Mouse (Mus musculus): ENCODE data around the gene Urm1. TPM values are rescaled to one million over a fixed set of nuclear protein-coding genes. Genes with fewer than 3 reads are reported as not detected.
"Not testable (repeated sequence)": the region's sequence is repeated elsewhere in the genome, so short reads cannot be mapped to it uniquely, and the experiment has no call there.

Urm1 gene
- total RNA-seq (2021) = 10 to 100 TPM; 30.3 to 39.9 TPM
- long read RNA-seq, experiment 1, transcript Urm1-201 (5 exons, 2,196 nt) = major isoform, 9 of 15 reads
- long read RNA-seq, experiment 1, partial matches to known transcripts = 4 of 15 reads
- long read RNA-seq, experiment 1, other reads (novel, unspliced or antisense) = 2 of 15 reads
- long read RNA-seq, experiment 2, transcript Urm1-201 (5 exons, 2,196 nt) = major isoform, 5 of 9 reads
- long read RNA-seq, experiment 2, partial matches to known transcripts = 3 of 9 reads
- long read RNA-seq, experiment 2, other reads (novel, unspliced or antisense) = 1 of 9 reads

DNA sequence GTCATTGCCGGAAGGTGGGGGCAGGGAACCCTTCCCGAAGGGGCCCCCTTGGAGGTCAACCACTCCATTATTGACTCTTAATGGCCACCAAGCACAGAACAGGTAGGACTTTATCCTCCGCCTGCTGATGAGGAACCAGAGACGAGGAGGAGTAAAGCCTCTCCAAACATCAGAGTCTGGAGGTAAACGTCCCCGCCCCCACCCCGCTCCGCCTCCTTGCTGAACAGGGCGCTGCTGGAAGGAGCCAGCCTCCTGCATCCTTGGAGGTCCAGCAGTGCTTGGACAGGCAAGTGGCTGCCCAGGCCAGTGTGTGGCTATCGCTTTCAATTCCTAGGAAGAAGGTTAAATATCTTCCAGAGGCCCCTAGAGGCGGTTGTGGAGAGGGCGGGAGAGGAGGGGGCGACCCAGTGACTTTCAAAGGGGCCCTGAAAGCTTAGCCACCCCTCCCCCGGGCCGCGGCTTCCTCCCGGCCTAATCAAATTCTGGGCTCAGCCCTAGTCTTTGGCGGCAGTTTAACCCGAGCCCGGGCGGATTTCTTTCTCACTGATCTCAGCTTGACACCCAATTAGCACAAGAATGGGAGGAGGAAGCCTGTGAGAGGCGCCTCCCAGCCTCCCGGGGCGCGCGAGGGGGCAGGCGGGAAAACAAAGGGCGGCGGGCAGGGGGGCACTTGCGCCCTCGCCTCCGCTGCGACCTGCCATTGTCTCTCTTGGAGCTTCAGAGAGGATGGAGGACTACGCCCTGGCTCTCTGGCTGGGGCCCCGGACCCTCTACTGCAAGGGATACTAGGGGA is at the start of gene Urm1:
TSS of gene Urm1 (plus strand) at position 51 of the 793 bp plus-strand sequence.
- peak; percentile 68 to 70 for DNase-seq

- no peak for DNase-seq
These were observed 49.7 kb upstream of the Urm1 start for GRCm38 (mm10) chr2:29770162-29770561.

- DNase-seq = no peak
These were observed 48.0 kb upstream of the Urm1 start for GRCm38 (mm10) chr2:29771611-29772461.

DNA sequence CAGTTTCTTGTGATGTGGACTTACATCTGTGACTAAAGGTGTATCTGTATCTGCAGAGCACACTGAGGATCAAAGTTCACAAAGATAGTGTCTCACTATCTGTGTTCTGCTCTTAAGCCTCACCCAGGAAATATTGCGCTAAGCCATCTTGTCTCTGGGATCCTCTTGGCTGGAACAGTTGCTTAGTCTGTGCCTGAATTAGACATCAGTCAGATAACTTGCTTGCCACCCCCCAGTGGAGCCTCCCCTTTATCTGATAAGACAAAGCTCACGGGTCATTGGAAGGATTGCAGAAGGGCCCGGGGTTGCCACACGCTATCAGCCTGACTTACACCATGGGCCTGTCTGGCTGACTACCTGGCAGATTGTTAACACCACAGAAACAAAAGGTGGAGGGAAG is 46.6 kb upstream of the Urm1 start:
- DNase-seq = no peak

DNA sequence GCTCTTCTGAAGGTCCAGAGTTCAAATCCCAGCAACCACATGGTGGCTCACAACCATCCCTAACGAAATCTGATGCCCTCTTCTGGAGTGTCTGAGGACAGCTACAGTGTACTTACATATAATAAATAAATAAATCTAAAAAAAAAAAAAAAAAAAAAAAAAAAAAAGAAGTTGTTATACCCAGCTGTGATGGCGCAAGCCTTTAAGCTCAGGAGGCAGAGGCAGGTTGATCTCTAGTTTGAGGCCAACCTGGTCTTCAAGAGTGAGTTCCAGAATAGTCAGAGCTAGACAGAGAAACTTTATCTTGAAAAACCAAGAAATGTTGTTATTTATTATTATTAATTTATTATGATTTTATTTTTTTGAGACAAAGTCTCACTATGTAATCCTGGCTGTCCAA is 38.6 kb upstream of the Urm1 start:
- not testable (repeated sequence) for DNase-seq

GRCm38 (mm10) chr2:29784290-29784689 is 35.6 kb upstream of the Urm1 start:
- no peak for DNase-seq

DNA sequence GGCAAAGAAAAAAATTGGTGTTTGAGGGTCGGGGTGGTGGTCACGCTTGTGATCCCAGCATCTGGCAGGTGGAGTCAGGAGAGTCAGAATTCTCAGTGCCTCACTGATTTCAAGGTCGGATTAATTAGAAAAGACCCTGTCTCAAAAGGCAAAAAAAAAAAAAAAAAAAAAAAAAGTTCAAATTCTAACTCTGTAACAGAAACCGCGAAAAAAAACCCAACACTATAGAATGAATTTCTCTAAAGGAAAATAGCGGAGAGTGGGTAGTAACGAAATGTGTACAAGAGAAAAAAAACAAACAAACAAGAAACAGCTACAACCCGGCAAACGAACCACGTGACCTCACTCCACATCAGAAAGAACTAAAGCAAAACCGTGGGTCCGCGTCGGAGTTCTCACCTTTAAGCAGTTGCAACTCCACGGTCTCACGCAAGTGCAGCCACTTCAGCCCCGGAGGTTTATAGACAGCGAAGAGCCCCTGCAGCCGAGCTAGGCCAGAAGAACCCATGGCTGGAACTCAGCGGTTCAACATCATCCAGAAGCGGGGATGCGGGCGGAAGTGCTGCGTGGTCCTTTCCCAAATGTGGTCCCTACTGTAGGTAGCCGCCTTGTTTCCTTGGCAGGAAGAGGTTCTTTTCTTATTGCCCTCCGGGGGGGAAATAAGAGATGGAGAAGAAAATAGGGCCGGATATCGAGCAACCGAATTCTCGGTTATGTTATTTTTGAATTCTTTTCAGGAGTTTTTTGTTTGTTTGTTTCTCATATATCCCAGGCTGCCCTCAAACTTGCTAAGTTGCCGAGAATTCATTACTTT is 32.6 kb upstream of the Urm1 start, which contains the start of gene Coq4:
TSS of gene Coq4 (plus strand) at position 390 of the 814 bp plus-strand sequence.
- DNase-seq = peak; percentile 94

DNA sequence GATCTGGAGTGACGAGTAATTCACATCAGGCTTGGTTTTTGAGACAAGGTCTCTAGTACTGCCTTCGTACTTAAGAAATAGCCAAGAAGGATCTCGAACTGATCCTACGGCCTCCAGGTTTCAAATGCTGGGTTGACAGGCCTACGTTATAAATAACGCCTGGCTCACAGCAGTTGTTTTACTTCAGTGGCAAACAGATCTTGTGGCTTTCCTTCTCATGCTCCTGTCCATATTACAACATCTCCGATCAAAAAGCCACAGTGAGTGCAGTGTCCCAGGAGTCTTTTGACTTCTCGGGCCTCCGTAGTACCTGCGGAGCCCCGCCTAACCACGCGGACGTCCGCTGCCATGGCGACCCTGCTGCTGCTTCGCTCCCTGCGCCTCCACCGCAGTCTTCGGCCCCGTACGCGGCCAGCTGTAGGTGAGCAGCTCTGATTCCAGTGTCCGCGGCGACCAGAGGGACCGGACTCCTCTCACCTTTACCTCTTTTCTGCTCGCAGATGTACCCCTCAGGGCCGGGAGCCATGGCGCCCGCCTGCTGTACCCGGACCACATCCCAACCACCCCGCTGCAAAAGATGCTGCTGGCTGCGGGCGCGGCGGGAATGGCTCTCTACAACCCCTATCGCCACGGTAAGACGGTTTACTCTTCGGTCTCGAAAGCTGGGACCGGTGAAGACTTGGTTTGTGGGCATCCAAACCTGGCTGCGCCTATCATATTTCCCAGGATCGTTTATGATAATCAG is 31.8 kb upstream of the Urm1 start, which contains the start of gene Trub2:
TSS of gene Trub2 (minus strand) at position 566 of the 745 bp plus-strand sequence.
- DNase-seq = peak; percentile 89 to 90

DNA sequence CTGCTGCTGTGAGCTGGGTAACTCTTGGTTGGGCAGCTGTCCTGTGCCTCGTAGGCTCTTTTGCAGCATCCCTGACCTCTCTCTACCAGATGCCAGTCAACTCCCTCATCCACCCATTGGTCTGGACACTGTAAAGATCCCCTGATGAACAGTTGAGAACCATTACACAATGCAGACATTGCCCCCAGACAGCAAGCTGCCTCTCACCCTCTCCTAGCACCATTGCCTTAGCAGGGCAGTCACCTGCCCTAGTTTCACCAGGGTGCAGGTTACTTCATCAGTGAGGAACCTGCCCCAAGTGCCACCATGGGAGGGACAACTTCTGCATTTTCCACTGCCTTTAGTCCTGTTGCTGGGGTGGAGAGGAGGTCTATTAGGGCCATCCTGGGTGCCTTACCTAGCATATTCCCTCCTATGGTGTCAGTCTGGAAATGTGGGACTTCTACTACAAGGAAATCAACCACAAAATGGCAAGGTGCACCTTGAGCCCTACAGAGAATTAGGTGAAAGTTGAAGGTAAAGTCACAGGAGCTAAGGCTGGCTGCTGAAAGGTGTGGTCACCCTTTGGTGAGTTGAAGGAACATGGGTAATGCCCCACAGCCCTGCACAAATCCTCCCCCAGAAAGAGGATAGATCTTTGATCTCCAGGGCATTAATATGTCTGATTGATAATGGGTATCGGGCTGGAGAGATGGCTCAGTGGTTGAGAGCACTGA is 26.9 kb upstream of the Urm1 start:
- DNase-seq = no peak

DNA sequence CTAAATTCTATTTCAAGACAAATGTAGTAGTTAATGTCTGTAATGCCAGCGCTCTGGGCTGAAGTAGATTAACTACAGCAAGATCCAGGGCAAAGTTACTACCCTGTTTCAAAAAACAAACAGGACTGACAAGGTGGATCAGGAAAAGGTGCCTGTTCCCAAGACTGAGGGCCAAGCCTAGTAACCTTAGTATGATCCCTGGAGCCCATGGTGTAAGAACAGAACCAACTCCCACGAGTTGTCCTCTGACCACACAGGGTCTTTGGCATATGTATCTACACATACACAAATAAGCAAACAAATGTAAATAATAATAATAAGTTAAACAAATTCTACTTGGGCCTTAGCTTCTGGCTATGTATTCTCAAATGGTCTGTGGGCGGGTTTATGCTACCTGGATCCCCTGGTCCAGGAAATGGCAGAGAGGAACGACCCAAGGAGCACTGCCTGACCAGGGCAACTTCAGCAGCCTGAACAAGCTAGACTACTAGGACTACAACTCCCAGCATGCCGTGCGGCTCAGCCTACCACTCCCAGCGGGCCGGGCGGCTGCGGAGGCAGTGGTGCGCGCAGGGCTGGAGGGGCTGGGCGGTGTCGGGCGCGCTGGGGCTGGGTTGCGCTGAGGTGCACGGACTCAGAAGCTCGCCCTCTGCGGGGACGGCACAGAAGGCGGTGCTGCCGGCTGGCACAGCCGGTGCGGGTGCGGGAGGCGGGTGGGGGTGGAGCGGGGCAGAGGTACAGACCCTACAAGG is 17.6 kb upstream of the Urm1 start, which contains the start of gene Slc27a4:
TSS of gene Slc27a4 (plus strand) at position 560 of the 752 bp plus-strand sequence.
- peak; percentile 97 to 99 for DNase-seq

DNA sequence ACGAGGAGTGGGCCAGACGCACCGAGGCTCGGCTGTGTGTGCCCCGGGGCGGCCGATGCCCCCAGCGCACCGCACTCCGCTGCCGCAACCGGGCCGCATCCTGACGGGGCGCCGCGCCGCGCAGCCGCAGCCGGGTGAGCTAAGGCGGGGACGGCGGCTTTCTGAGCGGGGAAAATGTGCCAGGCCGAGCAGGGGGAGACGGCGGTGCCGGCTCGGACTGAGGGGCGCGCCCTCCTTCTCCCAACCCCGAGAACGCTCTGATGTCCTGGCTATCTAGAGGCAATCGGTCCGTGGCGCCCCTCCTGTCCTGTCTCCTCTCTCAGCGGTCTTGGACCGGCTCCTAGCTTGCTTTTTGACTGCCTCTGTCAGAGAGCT is 17.1 kb upstream of the Urm1 start:
- no peak for DNase-seq

DNA sequence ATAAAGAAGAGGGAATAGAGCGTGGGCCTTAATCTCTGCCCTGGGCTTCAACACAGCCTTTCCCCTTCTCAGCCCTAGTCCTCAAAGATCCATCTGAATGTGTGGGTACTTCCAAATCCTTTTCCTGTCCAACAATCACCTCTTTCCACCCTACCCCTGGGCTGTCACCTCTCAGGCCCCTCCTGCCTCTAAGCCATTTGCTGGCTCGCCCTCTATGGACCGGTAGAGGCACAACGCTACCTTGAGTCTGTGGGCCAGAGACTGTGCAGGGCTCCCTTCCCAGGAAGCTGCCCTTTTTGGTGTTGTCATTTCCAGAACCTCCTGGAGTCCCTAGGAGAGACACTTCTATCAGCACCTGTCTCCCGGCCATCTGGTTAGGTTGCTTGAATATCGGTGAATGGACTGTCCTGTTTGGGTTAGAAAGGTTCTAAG is 16.5 kb upstream of the Urm1 start:
- no peak for DNase-seq

DNA sequence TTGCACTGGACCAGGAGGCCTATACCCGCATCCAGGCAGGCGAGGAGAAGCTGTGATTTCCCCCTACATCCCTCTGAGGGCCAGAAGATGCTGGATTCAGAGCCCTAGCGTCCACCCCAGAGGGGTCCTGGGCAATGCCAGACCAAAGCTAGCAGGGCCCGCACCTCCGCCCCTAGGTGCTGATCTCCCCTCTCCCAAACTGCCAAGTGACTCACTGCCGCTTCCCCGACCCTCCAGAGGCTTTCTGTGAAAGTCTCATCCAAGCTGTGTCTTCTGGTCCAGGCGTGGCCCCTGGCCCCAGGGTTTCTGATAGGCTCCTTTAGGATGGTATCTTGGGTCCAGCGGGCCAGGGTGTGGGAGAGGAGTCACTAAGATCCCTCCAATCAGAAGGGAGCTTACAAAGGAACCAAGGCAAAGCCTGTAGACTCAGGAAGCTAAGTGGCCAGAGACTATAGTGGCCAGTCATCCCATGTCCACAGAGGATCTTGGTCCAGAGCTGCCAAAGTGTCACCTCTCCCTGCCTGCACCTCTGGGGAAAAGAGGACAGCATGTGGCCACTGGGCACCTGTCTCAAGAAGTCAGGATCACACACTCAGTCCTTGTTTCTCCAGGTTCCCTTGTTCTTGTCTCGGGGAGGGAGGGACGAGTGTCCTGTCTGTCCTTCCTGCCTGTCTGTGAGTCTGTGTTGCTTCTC is 4.0 kb upstream of the Urm1 start:
- DNase-seq = no peak

DNA sequence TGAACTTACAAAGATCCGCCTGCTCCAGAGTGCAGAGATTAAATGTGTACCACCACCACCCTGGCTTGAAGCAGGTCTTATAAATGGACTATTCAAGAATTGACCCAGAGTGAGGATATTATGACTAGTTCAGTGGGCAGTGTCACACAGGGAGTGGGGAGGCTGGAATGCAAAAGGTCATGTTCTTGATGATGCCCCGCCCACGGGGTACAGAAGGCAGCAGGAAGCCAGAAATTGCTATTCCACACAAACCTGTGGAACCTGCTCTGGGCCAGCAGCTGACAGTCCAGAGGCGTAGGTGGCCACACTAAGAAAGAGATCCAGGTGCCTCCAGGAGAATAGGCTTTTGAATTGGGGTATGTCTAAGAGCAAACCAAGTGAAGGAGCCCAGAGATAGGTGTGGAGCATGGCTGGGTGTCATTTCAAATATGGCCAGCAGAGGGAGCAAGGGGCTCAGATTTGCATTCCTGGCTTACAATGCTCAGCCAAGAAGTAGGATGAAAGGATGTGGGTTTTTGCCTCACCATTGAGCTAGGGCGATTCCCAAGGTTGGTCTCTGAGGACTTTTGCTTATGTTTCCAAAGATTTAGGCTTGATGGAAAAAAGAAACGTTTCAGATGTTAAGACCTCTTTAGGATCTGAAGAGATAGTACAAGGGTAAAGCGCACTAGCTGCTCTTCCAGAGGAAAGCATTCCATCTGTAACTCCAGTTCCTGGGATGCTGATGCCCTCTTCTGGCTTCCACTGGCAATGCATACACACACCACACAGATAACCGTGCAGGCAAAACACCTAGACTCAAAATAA is 2.2 kb upstream of the Urm1 start:
- DNase-seq = peak; percentile 82 to 89

- no peak for DNase-seq
These were observed 512 bp upstream of the Urm1 start for GRCm38 (mm10) chr2:29819363-29819762.

- no peak for DNase-seq
These were observed 6.5 kb downstream of the Urm1 start for GRCm38 (mm10) chr2:29826318-29826925.
